Mouse (Mus musculus) neural tube, embryonic 13.5 days (tissue): ENCODE data around the gene Gm9044. TPM values are rescaled to one million over a fixed set of nuclear protein-coding genes. Genes with fewer than 3 reads are reported as not detected.
"Not testable (repeated sequence)": the region's sequence is repeated elsewhere in the genome, so short reads cannot be mapped to it uniquely, and the experiment has no call there.

Experiments
- ATAC-seq: fragments of 200-750 bp; cut with Nextera tagmentation; 2 replicates; pipeline ENCODE4 v1.8.0; 2017; ENCODE audit warnings: low read depth, mild to moderate bottlenecking, moderate TSS enrichment, moderate library complexity
- H3K27ac ChIP-seq: fragments of 300-500 bp; sonication (generic); replicated peaks from 2 replicates; pipeline ENCODE4 v1.5.1; 2015; ENCODE audit warnings: moderate library complexity, mild to moderate bottlenecking, inconsistent platforms
- H3K27me3 ChIP-seq: fragments of 300-500 bp; sonication (generic); 2 replicates; pipeline ENCODE4 v1.6.1; 2015; ENCODE audit warnings: mild to moderate bottlenecking, inconsistent platforms
- H3K36me3 ChIP-seq: fragments of 300-500 bp; sonication (generic); 2 replicates; pipeline ENCODE4 v1.6.1; 2015; ENCODE audit warnings: mild to moderate bottlenecking, inconsistent platforms
- H3K4me1 ChIP-seq: fragments of 300-500 bp; sonication (generic); replicated peaks from 2 replicates; pipeline ENCODE4 v1.6.1; 2015; ENCODE audit warnings: inconsistent platforms
- H3K4me2 ChIP-seq: fragments of 300-500 bp; sonication (generic); 2 replicates; pipeline ENCODE4 v1.6.1; 2015; ENCODE audit warnings: inconsistent platforms, mild to moderate bottlenecking, moderate library complexity
- H3K4me3 ChIP-seq: fragments of 300-500 bp; sonication (generic); 2 replicates; pipeline ENCODE4 v1.5.1; 2015; ENCODE audit warnings: mild to moderate bottlenecking, inconsistent platforms
- H3K9ac ChIP-seq: fragments of 300-500 bp; sonication (generic); 2 replicates; pipeline ENCODE4 v1.6.1; 2015; ENCODE audit warnings: moderate library complexity, mild to moderate bottlenecking, inconsistent platforms
- H3K9me3 ChIP-seq: fragments of 300-500 bp; sonication (generic); 2 replicates; pipeline ENCODE4 v1.6.1; 2016; ENCODE audit warnings: inconsistent platforms
- WGBS: fragments of 180-500 bp; shearing (Covaris S2); methylation state at CpG from one replicate; pipeline ENCODE4 v1.1.7; 2015; 5-methylcytosine and 5-hydroxymethylcytosine counted together
- polyA plus RNA-seq: library from polyadenylated mRNA; unstranded; fragments of >200 nt; fragmentation: Nextera tagmentation; extraction: Ambion mirVana; gene quantifications from 2 replicates; pipeline ENCODE4 v1.2.1, GENCODE M21; 2015

Gm9044 gene
- polyA plus RNA-seq = not detected in 2 replicates

- WGBS = no CpG with 5 or more reads among the region's 14 CpGs
- not testable (repeated sequence) for H3K27ac ChIP-seq, H3K9me3 ChIP-seq, H3K36me3 ChIP-seq, H3K4me3 ChIP-seq, ATAC-seq, H3K4me2 ChIP-seq, H3K27me3 ChIP-seq, H3K4me1 ChIP-seq, H3K9ac ChIP-seq
Measured at GRCm38 (mm10) chr10:118332308-118332707, at the start of gene Gm9044. Gene Gm9044 (minus strand): TSS chr10:118332408.

- peak overlapping the region; percentile 49 for H3K4me2 ChIP-seq
- H3K9ac ChIP-seq = peak overlapping the region; percentile 60; the same call in 1 of the 2 replicates
- H3K4me1 ChIP-seq = no peaks in the 10 kb centered on the region
- peak; percentile 86 for ATAC-seq
- H3K27ac ChIP-seq = no peak overlapping the region
- no peaks in the 10 kb centered on the region for H3K36me3 ChIP-seq
- H3K4me3 ChIP-seq = 0 out of 2 replicates have a peak overlapping the region, but pooled peaks have one; percentile 15
- H3K27me3 ChIP-seq = no peaks in the 10 kb centered on the region
- 8% methylated on average over 10 of the region's 10 CpGs for WGBS
- H3K9me3 ChIP-seq = peaks cover 4% of the 10 kb centered on the region; the same call in 1 of the 2 replicates
Measured at GRCm38 (mm10) chr10:118370443-118370842, 38.2 kb upstream of the Gm9044 start.

DNA sequence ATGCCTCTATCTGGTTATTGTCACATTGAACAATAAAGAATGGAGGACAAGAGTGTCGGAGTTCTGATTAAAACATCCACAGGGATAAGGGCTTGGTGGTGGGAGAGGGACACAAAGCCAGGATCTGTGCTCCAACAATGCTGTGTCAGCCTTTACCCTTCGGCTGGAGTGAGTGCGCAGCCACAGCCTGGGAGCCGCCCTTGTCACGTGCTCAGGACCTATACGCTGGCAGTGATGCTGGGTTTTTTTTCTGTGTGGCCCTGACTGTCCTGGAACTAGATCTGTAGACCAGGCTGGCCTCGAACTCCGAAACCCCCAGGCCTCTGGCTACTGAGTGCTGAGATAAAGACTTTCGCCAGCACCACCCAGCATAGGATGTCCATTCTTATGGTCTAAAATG lies 37.3 kb upstream of the Gm9044 start:
- WGBS = 85% methylated on average over 9 of the region's 9 CpGs
- no peak overlapping the region for H3K27ac ChIP-seq
- H3K4me3 ChIP-seq = no peak overlapping the region
- no peak for ATAC-seq
- H3K4me2 ChIP-seq = no peak overlapping the region
- H3K27me3 ChIP-seq = no peaks in the 10 kb centered on the region
- H3K36me3 ChIP-seq = no peaks in the 10 kb centered on the region
- H3K9me3 ChIP-seq = peaks cover 4% of the 10 kb centered on the region; the same call in 1 of the 2 replicates
- H3K4me1 ChIP-seq = no peaks in the 10 kb centered on the region
- no peak overlapping the region for H3K9ac ChIP-seq

GRCm38 (mm10) chr10:118354005-118354404 lies 21.8 kb upstream of the Gm9044 start, which contains the start of gene Gm9049:
Gene Gm9049 (minus strand): TSS chr10:118354105.
- not testable (repeated sequence) for ATAC-seq

DNA sequence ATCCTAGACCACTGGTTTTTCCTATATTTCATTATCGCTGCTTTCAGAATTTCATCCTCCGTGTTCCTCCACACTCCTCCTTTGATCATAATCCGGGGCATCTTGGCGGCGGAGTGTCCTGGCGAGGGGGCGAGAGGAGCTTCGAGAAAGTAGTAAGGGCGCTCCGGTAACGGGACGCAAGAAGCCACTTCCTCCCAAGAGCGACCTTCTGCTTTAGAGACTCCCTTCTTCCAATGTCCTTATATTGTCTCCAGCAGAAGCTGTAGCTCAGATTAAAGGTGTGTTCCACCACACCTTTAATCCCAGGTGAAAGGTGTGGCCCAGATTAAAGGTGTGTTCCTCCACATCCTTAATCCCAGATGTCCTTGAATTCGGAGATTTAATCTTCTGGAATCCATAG lies 16.4 kb upstream of the Gm9044 start, which contains the start of gene Gm9048:
Gene Gm9048 (minus strand): TSS at position 101 of the 400 bp plus-strand sequence.
- not testable (repeated sequence) for H3K4me1 ChIP-seq, H3K27me3 ChIP-seq, H3K4me3 ChIP-seq, H3K9me3 ChIP-seq, H3K36me3 ChIP-seq, H3K27ac ChIP-seq, ATAC-seq, H3K4me2 ChIP-seq, H3K9ac ChIP-seq
- 91% methylated on average over 1 of the region's 14 CpGs for WGBS

More at GRCm38 (mm10) chr10:118354005-118354404, 21.8 kb upstream of the Gm9044 start, which contains the start of gene Gm9049:
- not testable (repeated sequence) for H3K4me3 ChIP-seq, H3K36me3 ChIP-seq, H3K4me2 ChIP-seq, H3K9me3 ChIP-seq, H3K27me3 ChIP-seq, H3K27ac ChIP-seq, H3K4me1 ChIP-seq, H3K9ac ChIP-seq
- no CpG with 5 or more reads among the region's 11 CpGs for WGBS

DNA sequence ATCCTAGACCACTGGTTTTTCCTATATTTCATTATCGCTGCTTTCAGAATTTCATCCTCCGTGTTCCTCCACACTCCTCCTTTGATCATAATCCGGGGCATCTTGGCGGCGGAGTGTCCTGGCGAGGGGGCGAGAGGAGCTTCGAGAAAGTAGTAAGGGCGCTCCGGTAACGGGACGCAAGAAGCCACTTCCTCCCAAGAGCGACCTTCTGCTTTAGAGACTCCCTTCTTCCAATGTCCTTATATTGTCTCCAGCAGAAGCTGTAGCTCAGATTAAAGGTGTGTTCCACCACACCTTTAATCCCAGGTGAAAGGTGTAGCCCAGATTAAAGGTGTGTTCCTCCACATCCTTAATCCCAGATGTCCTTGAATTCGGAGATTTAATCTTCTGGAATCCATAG lies 10.9 kb upstream of the Gm9044 start, which contains the start of gene Gm9046:
Gene Gm9046 (minus strand): TSS at position 101 of the 400 bp plus-strand sequence.
- H3K4me1 ChIP-seq, H3K4me3 ChIP-seq, H3K36me3 ChIP-seq, ATAC-seq, H3K9me3 ChIP-seq, H3K27me3 ChIP-seq, H3K9ac ChIP-seq, H3K4me2 ChIP-seq, H3K27ac ChIP-seq: not testable (repeated sequence)
- WGBS = no CpG with 5 or more reads among the region's 14 CpGs

- not testable (repeated sequence) for H3K4me2 ChIP-seq, H3K27ac ChIP-seq, H3K9ac ChIP-seq, H3K36me3 ChIP-seq, H3K27me3 ChIP-seq, H3K4me1 ChIP-seq, H3K4me3 ChIP-seq, ATAC-seq, H3K9me3 ChIP-seq
- WGBS = no CpG with 5 or more reads among the region's 14 CpGs
Measured at GRCm38 (mm10) chr10:118337731-118338130, 5.5 kb upstream of the Gm9044 start, which contains the start of gene Gm9045. Gene Gm9045 (minus strand): TSS chr10:118337831.

DNA sequence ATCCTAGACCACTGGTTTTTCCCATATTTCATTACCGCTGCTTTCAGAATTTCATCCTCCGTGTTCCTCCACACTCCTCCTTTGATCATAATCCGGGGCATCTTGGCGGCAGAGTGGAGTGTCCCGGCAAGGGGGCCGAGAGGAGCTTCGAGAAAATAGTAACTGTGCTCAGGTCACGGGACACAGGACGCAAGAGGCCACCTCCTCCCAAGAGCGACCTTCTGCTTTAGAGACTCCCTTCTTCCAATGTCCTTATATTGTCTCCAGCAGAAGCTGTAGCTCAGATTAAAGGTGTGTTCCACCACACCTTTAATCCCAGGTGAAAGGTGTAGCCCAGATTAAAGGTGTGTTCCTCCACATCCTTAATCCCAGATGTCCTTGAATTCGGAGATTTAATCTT lies 5.3 kb downstream of the Gm9044 start, which contains the start of gene Gm9040:
Gene Gm9040 (minus strand): TSS at position 101 of the 400 bp plus-strand sequence.
- H3K4me2 ChIP-seq, H3K4me1 ChIP-seq, ATAC-seq, H3K4me3 ChIP-seq, H3K27me3 ChIP-seq, H3K27ac ChIP-seq, H3K9ac ChIP-seq, H3K9me3 ChIP-seq, H3K36me3 ChIP-seq: not testable (repeated sequence)
- no CpG with 5 or more reads among the region's 11 CpGs for WGBS

DNA sequence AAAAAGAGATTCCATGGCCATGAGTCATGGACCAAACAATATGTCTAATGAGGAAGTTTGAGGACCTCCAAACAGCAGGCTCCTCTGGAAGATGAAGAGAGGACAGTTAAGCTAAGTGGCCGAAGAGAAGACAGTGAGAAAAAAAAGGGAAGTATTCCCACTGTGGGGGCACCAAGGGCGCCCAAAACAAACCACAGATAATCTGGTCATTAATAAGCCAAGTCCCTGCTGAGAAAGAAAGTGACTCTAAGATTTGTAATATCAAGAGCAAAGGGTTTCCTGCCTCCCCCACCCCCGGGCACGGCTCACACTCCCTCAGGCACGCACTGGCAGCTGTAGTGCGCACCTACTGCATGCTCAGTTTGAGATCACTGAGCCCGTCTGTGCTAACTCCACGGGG lies 13.2 kb downstream of the Gm9044 start:
- no peaks in the 10 kb centered on the region for H3K9me3 ChIP-seq
- WGBS = 83% methylated on average over 8 of the region's 8 CpGs
- no peaks in the 10 kb centered on the region for H3K36me3 ChIP-seq
- H3K4me3 ChIP-seq = no peak overlapping the region
- H3K27me3 ChIP-seq = no peaks in the 10 kb centered on the region
- no peak overlapping the region for H3K4me2 ChIP-seq
- H3K9ac ChIP-seq = no peak overlapping the region
- no peak for ATAC-seq
- no peaks in the 10 kb centered on the region for H3K4me1 ChIP-seq
- no peak overlapping the region for H3K27ac ChIP-seq

- not testable (repeated sequence) for H3K4me2 ChIP-seq, H3K4me1 ChIP-seq, H3K36me3 ChIP-seq, H3K27ac ChIP-seq, H3K9ac ChIP-seq, H3K27me3 ChIP-seq, H3K4me3 ChIP-seq, ATAC-seq, H3K9me3 ChIP-seq
- WGBS = 45% methylated on average over 2 of the region's 2 CpGs
Measured at GRCm38 (mm10) chr10:118302133-118302532, 30.1 kb downstream of the Gm9044 start.

DNA sequence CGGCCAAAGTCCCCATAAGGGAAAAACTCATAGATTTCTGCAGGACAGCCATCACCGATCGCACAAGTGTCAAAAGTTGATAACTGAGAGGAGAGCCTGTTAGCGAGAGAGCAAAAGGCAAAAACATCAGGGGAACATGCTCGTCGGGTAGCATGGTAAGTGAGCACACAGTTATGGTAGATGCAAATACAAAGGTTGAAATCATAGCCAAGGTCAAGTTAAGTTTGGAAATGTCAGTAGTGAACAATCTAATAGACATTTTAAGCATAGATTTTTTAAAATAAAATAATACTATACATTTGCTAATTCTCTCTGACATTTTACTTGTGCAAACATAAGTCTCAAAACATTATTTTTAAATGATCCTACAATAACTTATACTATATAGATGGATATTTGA lies 37.3 kb downstream of the Gm9044 start, which contains the start of gene Iltifb:
Gene Iltifb (minus strand): TSS at position 101 of the 400 bp plus-strand sequence.
- Histone ChIP-seq H3K4me1 (no peaks in the 10 kb centered on the region), H3K27ac (no peak within 1 kb of the TSS), H3K4me2 (no peak within 1 kb of the TSS), H3K9me3 (no peaks in the 10 kb centered on the region), H3K4me3 (no peak within 1 kb of the TSS), H3K36me3 (no peaks in the 10 kb centered on the region), H3K27me3 (no peaks in the 10 kb centered on the region), H3K9ac (no peak within 1 kb of the TSS)
- ATAC-seq = no peak
- 93% methylated on average over 6 of the region's 6 CpGs for WGBS

- not testable (repeated sequence) for ATAC-seq, H3K4me2 ChIP-seq, H3K9me3 ChIP-seq, H3K4me1 ChIP-seq, H3K27ac ChIP-seq, H3K4me3 ChIP-seq, H3K36me3 ChIP-seq, H3K27me3 ChIP-seq, H3K9ac ChIP-seq
- 90% methylated on average over 3 of the region's 5 CpGs for WGBS
Measured at GRCm38 (mm10) chr10:118283016-118283415, 49.2 kb downstream of the Gm9044 start.

DNA sequence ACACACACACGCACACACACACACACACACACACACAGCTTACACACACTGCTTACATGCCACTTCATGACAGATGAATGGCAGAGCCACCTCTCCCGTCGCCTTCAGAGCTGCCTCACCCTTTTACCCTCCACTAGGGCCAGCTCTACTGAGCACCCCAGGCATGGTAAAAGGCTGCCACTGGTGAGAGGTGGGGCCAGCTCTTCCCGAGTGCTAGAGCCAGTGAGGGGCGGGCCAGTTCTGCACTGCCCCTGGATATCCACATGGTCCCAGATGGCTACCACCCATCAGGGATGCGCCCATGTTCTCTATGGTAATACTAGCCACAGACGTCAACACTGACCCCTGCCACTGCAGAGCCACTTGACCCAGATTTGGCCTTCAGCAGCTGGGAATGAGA lies 49.6 kb downstream of the Gm9044 start:
- H3K27me3 ChIP-seq, H3K9ac ChIP-seq, H3K4me1 ChIP-seq, H3K9me3 ChIP-seq, ATAC-seq, H3K36me3 ChIP-seq, H3K4me3 ChIP-seq, H3K4me2 ChIP-seq, H3K27ac ChIP-seq: not testable (repeated sequence)
- 87% methylated on average over 7 of the region's 7 CpGs for WGBS
